Mouse (Mus musculus): ENCODE results near the gene Zap70. TPM values are rescaled to one million over a fixed set of nuclear protein-coding genes. Genes with fewer than 3 reads are reported as not detected.

Gene Zap70
- polyA plus RNA-seq (2012; ENCODE audit: low replicate concordance): 12.6 and 14.5 TPM in 2 replicates

DNA sequence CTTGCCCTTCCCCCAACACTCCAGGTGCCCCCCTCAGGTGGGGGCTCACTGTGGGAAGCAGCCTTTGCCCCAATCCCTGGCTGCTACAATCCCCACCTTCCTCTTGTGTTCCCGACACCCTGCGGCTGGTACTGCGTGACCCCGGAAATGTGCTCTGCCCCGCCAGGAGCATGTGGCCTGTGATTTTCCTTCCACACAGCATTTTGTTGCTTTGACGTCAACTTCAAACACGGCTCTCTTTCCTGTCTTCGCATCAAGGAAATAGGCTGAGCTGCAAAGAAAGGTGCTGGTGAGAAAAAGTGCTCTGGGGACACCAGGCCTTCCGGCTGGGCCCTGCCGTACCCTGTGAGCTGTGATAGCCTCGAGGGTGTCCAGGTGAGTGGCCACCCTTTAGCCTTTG lies at the start of gene Zap70:
TSS of gene Zap70 (plus strand) at position 231 of the 400 bp plus-strand sequence.

DNA sequence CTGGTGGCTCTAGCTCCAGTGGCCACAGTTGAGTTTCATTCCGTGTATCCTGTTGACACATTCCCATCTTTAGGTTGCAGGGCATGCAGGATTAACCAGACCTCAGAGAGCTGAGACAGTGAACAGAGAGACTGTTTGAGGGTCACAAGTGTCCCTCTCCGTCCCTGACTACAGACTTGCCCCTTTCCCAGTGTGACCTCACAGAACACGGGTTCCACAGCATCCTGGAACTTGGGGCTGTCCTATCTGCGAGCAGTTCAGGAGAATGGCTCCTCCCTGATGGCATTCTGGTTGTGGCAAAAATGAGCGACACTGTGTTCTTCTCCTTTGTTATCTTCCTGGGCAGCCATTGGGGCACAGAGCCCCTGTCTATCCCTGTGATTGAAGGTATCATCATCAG lies 47.3 kb upstream of the Zap70 start, which contains the start of gene Actr1b:
TSS of gene Actr1b (minus strand) at position 112 of the 400 bp plus-strand sequence.

Other genes with a start within 250 kb of the Zap70 start
- gene Cnnm3, start 249.9 kb upstream of the Zap70 start, polyA plus RNA-seq (2012; ENCODE audit: low replicate concordance): 17.9 and 18.7 TPM in 2 replicates
- gene Ankrd23, start 224.9 kb upstream of the Zap70 start, polyA plus RNA-seq (2012; ENCODE audit: low replicate concordance): 7.4 and 13.1 TPM in 2 replicates
- not detected in 2 replicates for gene Gm42417, start 222.4 kb upstream of the Zap70 start, polyA plus RNA-seq (2012; ENCODE audit: low replicate concordance)
- gene Ankrd39, start 214.4 kb upstream of the Zap70 start, polyA plus RNA-seq (2012; ENCODE audit: low replicate concordance): 4.4 and 8.5 TPM in 2 replicates
- 0.53 and 4.0 TPM in 2 replicates for gene Sema4c, start 203.4 kb upstream of the Zap70 start, polyA plus RNA-seq (2012; ENCODE audit: low replicate concordance)
- 1.3 TPM in 1 of 2 replicates, not detected in the other for gene Fam178b, start 78.6 kb upstream of the Zap70 start, polyA plus RNA-seq (2012; ENCODE audit: low replicate concordance)
- 890 and 1,069 TPM in 2 replicates for gene Cox5b, start 70.3 kb upstream of the Zap70 start, polyA plus RNA-seq (2012; ENCODE audit: low replicate concordance)
- gene 4933424G06Rik, start 51.6 kb upstream of the Zap70 start, polyA plus RNA-seq (2012; ENCODE audit: low replicate concordance): not detected in 2 replicates
- 41.9 and 49.7 TPM in 2 replicates for gene Actr1b, start 47.4 kb upstream of the Zap70 start, polyA plus RNA-seq (2012; ENCODE audit: low replicate concordance)
- 69.3 and 126 TPM in 2 replicates for gene Tmem131, start 181.9 kb downstream of the Zap70 start, polyA plus RNA-seq (2012; ENCODE audit: low replicate concordance)

All from leukemia stem cell, adult 10-12 weeks (primary cell).